Mouse (Mus musculus) gastrocnemius, adult 18-20 months (tissue): ENCODE measurements around the gene Gm20075. TPM values are rescaled to one million over a fixed set of nuclear protein-coding genes. Genes with fewer than 3 reads are reported as not detected.
A peak's percentile ranks its signal among the peaks of the same experiment; 100 is the strongest.
"Not testable (repeated sequence)": the region's sequence is repeated elsewhere in the genome, so short reads cannot be mapped to it uniquely, and the experiment has no call there.

Experiments used
- DNase-seq: peaks from one replicate; pipeline ENCODE4 v3.0.0; 2021; ENCODE audit warnings: low spot score
- long read RNA-seq, 2 experiments: library from polyadenylated mRNA; stranded (forward); transcript quantifications; one replicate each; pipeline ENCODE4 v2.0.0; 2021
- total RNA-seq, 2 experiments: library from RNA; stranded (reverse); gene quantifications; 2 replicates each; pipeline ENCODE4 v1.2.3; 2021

Gene Gm20075
- 1 to 10 TPM; 8.7 to 9.6 TPM for total RNA-seq
- long read RNA-seq, experiment 1 = 0 reads
- long read RNA-seq, experiment 2, partial matches to known transcripts = 0 of 2 reads
- long read RNA-seq, experiment 2, other reads (novel, unspliced or antisense) = 0 of 2 reads

DNA sequence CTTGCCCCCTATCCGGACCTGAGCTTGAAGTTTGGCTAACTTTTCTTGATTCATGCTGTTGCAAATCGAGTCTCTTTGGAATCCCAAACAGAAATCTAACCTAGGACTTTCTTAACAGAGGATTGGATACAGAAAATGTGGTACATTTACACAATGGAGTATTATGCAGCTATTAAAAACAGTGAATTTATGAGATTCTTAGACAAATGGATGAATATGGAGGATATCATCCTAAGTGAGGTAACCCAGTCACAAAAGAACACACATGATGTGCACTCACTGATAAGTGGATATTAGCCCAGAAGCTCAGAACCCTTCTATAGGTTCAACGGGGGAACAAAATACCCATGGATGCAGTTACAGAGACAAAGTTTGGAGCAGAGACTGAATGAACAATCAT lies at the start of gene Gm20075:
Gene Gm20075, minus strand, starts transcription at position 101 of the 400 bp plus-strand sequence.
- DNase-seq = not testable (repeated sequence)

GRCm38 (mm10) chr13:96129081-96129480 lies 47.9 kb upstream of the Gm20075 start:
- no peak for DNase-seq

- no peak for DNase-seq
These were observed 45.5 kb upstream of the Gm20075 start for GRCm38 (mm10) chr13:96126669-96127068.

DNA sequence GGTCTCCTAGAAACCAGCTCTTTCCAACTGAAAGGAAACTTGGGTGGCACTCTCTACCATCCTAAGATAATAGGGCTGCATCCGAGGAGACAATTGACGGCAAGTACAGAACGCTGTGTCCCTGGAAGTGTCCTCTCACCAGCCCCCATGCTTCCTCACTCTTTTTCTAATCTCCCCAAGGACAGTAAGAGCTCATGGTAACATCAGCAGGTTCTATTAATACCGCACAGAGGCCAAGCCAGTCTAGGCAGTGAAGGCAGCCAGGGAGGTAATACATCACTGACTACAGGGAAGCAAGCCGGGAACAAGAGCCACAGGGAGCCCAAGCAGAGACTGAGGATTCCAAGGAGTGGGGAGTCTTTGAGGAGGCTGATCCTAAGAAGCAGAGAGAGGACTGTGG lies 43.8 kb upstream of the Gm20075 start:
- no peak for DNase-seq

DNA sequence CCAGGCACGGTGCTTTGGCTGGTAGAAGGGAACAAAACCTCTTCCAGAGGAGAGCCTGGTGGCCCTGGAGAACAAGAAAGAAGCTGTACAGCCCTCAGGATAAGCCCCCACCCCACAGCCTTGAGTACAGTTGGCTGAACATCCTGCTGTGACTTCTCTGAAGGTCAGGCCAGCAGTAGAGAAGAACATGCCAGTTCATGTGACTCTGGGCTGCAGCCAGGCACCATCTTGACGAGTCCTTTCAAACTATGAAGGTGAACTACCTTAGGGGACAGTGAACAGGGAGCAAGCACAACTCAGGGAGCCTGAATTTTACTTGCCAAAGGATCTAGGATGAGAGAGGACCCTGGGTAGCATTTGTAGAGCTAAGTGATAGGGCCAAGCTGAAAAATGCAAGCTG lies 31.5 kb upstream of the Gm20075 start:
- DNase-seq = no peak

DNA sequence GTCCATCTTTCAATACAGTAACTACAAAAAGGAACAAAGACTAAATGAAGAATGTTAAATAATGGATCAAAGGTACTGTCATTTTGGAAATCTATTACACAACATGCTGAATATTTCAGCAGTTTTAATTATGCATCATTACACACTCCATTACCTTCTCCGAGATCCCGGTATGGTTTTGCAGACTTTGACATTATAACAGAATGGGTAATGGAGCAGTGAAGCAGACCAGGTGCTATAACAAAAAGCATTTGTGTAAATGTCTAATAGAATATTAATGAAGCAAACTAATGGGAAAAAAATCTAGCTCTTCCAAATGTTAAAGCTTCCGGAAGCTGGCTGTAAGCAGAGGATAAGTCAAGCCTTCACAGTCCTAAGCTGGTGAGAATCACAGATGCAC lies 29.6 kb upstream of the Gm20075 start:
- DNase-seq = no peak

DNA sequence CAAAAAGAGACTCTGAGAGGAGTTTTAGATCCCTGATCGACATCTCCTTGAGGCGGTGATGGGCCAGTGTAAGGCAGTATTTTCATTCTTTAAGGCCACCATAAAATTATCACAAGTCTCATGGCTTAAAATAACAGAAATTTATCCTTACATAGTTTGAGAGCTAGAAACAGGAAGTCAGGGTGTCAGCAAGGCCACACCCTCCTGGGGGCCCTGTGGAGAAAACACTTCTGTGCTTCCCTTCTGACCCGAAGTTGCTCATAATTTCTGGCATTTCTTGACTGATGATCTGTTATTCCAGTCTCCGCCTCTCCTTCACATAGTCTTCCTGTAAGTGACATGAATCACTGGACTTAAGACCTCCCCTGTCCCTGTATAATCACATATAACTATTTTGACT lies 25.2 kb upstream of the Gm20075 start:
- no peak for DNase-seq

GRCm38 (mm10) chr13:96090929-96091328 lies 9.8 kb upstream of the Gm20075 start:
- no peak for DNase-seq

GRCm38 (mm10) chr13:96085581-96086302 lies 4.6 kb upstream of the Gm20075 start:
- DNase-seq = no peak

DNA sequence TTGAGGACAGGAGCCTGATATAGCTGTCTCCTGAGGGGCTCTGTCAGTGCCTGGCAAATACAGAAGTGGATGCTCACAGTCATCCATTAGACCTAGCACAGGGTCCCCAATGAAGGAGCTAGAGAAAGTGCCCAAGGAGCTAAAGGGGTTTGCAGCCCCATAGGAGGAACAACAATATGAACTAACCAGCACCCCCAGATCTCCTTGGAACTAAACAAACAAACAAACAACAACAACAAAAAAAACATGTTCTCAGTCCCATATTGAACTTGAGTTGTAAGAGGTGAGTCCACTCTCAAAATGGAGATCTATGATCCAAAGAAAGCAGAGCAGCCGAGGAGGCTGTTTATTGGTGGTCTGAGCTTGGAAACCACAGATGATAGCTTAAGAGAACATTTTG lies 578 bp upstream of the Gm20075 start, which contains the start of gene Gm17190:
Gene Gm17190, plus strand, starts transcription at position 301 of the 400 bp plus-strand sequence.
- not testable (repeated sequence) for DNase-seq

DNA sequence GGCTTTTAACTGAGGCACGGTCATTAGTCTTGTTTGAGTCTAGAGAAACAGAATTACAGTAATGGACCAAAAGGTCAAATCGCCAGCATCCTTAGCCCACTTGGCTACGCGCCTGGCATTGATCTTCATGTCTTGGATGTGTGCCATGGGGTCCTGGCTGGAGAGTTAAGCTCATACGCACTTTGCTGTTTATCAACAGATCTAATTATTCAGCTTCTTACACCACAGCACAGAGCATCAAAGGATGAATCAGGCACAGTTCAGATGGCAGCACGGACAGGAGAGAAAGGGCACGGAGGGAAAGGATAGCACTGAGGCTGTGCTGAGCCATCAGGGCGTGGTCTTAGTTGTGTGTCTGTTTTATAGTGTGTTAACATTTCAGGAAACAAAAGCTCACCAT lies 7.6 kb downstream of the Gm20075 start:
- no peak for DNase-seq

GRCm38 (mm10) chr13:96052755-96053154 lies 28.4 kb downstream of the Gm20075 start:
- DNase-seq = no peak

DNA sequence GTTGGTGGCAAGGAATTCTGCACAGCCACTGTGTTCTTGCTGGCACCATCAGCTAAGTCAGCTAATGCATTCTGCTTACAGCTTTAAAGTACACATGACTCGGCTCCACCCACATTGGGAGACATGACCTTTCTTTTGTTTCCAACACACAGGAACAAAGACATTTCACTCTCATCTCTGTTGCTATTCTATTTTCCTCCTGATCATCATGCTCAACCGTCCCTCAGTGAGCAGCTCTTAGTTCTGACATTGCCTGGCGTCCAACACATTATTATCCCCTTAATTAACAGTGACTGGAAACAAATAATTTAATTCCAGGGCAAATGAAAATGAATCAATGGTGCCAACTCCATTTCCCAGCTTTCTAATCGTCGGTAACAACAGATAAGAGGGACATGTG lies 35.8 kb downstream of the Gm20075 start:
- no peak for DNase-seq

DNA sequence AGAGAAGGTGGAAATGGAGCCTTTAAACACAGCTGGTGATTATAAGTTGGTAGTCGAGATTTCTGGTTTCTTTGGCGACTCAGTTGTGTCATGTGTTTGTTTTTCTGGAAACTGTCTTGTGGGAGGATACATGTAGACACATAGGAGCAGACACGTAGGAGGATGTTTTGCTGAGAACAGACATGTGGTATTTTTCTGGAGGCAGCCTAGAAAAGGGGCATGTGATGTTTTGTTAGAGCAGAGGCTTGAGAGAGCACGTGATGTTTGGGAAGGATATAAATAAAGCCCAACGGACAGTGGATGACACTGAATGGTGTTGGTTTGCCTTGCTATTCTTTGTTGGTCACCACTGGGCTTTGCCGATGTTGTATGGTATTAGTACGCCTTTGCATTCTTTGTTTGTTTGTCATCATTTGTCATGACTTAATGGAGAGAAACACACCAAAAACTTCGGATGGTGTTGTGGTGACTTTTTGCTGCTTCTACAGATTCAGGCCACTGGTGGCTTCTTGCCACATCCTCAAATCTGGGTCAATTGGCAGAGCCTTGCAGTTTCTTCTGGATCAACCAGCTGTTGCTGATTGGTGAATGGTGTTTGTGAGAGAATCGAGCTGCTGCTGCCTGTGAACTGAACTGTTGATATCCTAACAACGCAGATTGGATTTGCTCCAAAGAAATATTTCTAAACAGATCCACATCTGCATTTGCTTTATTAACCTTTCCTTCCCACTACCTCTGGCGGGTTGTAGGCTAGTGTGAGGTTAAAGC lies 40.7 kb downstream of the Gm20075 start:
- no peak for DNase-seq

DNA sequence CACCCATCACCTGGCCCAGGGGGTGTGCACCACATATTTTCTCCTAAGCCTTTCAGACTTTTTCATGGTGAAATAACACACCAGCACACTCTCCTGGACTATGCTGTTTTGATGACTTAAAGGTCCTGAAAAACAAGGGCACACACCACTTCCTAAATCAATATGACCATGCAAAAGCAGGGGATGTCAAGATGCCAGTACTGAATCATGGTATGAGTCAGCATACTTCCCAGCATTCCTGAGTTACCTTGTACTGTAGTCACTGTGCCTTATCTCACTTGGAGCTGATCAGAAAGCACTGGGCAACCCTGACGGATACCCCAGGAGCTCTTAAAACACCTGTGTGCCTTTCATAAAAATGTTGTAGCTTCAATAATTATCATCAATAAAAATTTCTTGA lies 41.6 kb downstream of the Gm20075 start:
- no peak for DNase-seq

- peak; percentile 6 for DNase-seq
These were observed 50.6 kb downstream of the Gm20075 start for GRCm38 (mm10) chr13:96030368-96031223.

Other genes starting within 250 kb of the Gm20075 start
- 1 to 10 TPM; 1.0 to 1.5 TPM for gene Iqgap2, start 189.5 kb downstream of the Gm20075 start, total RNA-seq
- gene Gm17190, start 678 bp upstream of the Gm20075 start, total RNA-seq = not detected
- under 1 TPM; 0.21 to 0.26 TPM for gene Sv2c, start 51.2 kb upstream of the Gm20075 start, total RNA-seq